Mouse (Mus musculus) heart, embryonic 16.5 days (tissue): ENCODE measurements around the gene Tbxas1. TPM values are rescaled to one million over a fixed set of nuclear protein-coding genes. Genes with fewer than 3 reads are reported as not detected.

Experiments
- ATAC-seq: fragments of 200-750 bp; cut with Nextera tagmentation; replicated peaks from 2 replicates; pipeline ENCODE4 v1.8.0; 2017; ENCODE audit warnings: moderate number of reproducible peaks; ENCODE audit not compliant: insufficient read depth, low FRiP score; ENCODE audit errors: extremely low read depth
- H3K27ac ChIP-seq: fragments of 300-500 bp; sonication (generic); 2 replicates; pipeline ENCODE4 v1.5.1; 2014; ENCODE audit warnings: mild to moderate bottlenecking, low read length, control low read depth, moderate library complexity
- H3K27me3 ChIP-seq: fragments of 300-500 bp; sonication (generic); 2 replicates; pipeline ENCODE4 v1.6.1; 2014; ENCODE audit warnings: low read length, mixed read lengths; ENCODE audit not compliant: control insufficient read depth, insufficient read depth
- H3K36me3 ChIP-seq: fragments of 300-500 bp; sonication (generic); 2 replicates; pipeline ENCODE4 v1.6.1; 2014; ENCODE audit not compliant: control insufficient read depth, insufficient read depth
- H3K4me1 ChIP-seq: fragments of 300-500 bp; sonication (generic); 2 replicates; pipeline ENCODE4 v1.6.1; 2014; ENCODE audit warnings: low read length, mixed read lengths; ENCODE audit not compliant: control insufficient read depth, insufficient read depth
- H3K4me2 ChIP-seq: fragments of 300-500 bp; sonication (generic); 2 replicates; pipeline ENCODE4 v1.6.1; 2014; ENCODE audit warnings: low read depth, mild to moderate bottlenecking, control low read depth, low read length
- H3K4me3 ChIP-seq: fragments of 300-500 bp; sonication (generic); 2 replicates; pipeline ENCODE4 v1.5.1; 2014; ENCODE audit warnings: mild to moderate bottlenecking, control low read depth, low read length
- H3K9ac ChIP-seq: fragments of 300-500 bp; sonication (generic); 2 replicates; pipeline ENCODE4 v1.6.1; 2014; ENCODE audit warnings: low read length, control low read depth
- H3K9me3 ChIP-seq: fragments of 300-500 bp; sonication (generic); replicated peaks from 2 replicates; pipeline ENCODE4 v1.6.1; 2016; ENCODE audit warnings: low read length; ENCODE audit not compliant: control insufficient read depth
- WGBS: fragments of 180-500 bp; shearing (Covaris S2); extraction: QIAGEN DNeasy Blood & Tissue Kit; methylation state at CpG from one replicate; pipeline ENCODE4 v1.1.7; 2014; 5-methylcytosine and 5-hydroxymethylcytosine counted together
- polyA plus RNA-seq: library from polyadenylated mRNA; unstranded; fragments of >200 nt; fragmentation: Nextera tagmentation; extraction: Ambion mirVana; gene quantifications from 2 replicates; pipeline ENCODE4 v1.2.1, GENCODE M21; 2015

Gene Tbxas1
- polyA plus RNA-seq, 1 experiment from 2014 or later = 1.9 TPM

DNA sequence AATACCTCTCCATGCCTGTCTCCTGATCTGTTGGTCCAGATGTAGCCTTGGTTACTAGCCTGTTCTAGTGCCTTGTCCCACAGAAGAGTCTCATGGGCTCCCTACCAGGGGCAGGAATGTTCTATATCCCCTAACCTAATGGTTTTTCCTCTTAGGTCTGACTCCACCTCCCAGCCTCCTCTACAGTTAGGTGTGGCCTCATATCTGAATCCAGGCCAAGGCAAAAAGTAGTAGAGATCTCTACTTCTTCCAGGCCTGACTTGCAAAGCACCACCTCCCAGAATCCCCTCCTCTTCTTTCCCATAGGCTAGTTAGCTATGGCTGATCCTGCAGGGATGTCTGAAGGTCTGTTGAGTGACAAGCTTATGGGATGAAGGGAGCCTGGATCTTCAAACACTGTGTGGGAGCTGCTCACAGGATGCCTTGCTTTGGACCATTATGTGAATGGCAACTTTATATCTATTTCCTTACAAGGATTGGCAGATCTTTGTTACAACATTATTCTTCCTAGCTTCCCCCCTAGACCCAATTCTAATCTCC lies 37.0 kb downstream of the Tbxas1 start:
- Histone ChIP-seq H3K27me3 (no peaks in the 10 kb centered on the region), H3K9ac (no peak overlapping the region), H3K4me2 (no peak overlapping the region), H3K36me3 (no peaks in the 10 kb centered on the region), H3K27ac (no peak overlapping the region), H3K9me3 (no peaks in the 10 kb centered on the region), H3K4me3 (no peak overlapping the region), H3K4me1 (no peaks in the 10 kb centered on the region; the same call in 1 of the 2 replicates)
- ATAC-seq = no peak

DNA sequence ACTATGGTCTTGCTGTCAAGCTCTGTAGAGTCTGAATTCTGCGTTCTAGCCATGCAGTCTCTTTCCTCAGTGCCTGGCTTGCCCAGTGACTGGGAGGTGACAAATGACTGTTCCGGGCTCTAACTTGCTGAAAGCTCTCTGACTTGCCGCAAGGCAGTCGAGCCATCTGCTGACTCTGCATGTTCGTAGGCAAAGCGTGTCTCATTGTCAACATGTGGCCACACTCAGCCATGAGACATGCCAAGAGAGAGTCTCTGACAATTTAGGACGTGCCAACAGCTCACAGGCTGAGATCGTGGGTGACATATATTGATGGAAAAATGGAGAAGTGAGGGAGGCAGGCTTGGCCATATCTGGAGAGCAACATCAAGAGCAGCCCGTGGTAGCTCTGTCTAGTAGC lies 37.6 kb downstream of the Tbxas1 start:
- H3K4me3 ChIP-seq = no peak overlapping the region
- H3K4me1 ChIP-seq = peaks cover 4% of the 10 kb centered on the region
- WGBS = 60% methylated on average over 9 of the region's 9 CpGs
- no peak overlapping the region for H3K27ac ChIP-seq
- no peak overlapping the region for H3K9ac ChIP-seq
- H3K4me2 ChIP-seq = no peak overlapping the region
- no peaks in the 10 kb centered on the region for H3K9me3 ChIP-seq
- H3K27me3 ChIP-seq = no peaks in the 10 kb centered on the region
- no peaks in the 10 kb centered on the region for H3K36me3 ChIP-seq
- ATAC-seq = no peak

GRCm38 (mm10) chr6:38913386-38914042 lies 38.3 kb downstream of the Tbxas1 start:
- H3K4me1 ChIP-seq = peaks cover 4% of the 10 kb centered on the region
- no peak overlapping the region for H3K27ac ChIP-seq
- H3K27me3 ChIP-seq = no peaks in the 10 kb centered on the region
- no peak for ATAC-seq
- H3K36me3 ChIP-seq = no peaks in the 10 kb centered on the region
- no peak overlapping the region for H3K4me3 ChIP-seq
- no peak overlapping the region for H3K4me2 ChIP-seq
- H3K9me3 ChIP-seq = no peaks in the 10 kb centered on the region
- H3K9ac ChIP-seq = no peak overlapping the region
- 59% methylated on average over 13 of the region's 13 CpGs for WGBS

DNA sequence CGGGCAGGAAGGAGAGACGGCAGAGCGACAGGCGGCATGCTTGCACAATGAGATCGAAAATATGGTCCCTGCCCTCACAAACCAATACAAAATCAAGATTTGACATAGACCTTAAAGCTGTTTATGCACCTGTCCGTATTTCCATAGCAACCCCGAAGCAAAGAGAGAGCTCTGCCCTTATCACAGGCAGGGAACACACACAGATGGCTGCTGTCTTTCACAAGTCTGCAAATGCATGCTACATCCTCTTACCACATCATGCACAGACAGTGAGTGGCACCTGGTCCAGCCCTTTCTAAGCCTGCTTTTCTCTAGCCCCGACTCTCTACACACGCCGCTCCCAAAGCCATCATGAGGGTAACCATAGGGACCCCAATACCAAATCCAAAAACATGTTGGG lies 39.0 kb downstream of the Tbxas1 start:
- Histone ChIP-seq H3K4me1 (peaks cover 4% of the 10 kb centered on the region), H3K9me3 (no peaks in the 10 kb centered on the region), H3K36me3 (no peaks in the 10 kb centered on the region), H3K27ac (no peak overlapping the region), H3K27me3 (no peaks in the 10 kb centered on the region), H3K9ac (no peak overlapping the region), H3K4me2 (no peak overlapping the region), H3K4me3 (no peak overlapping the region)
- no peak for ATAC-seq
- WGBS = 83% methylated on average over 10 of the region's 10 CpGs

- H3K9me3 ChIP-seq = no peaks in the 10 kb centered on the region
- no peaks in the 10 kb centered on the region for H3K27me3 ChIP-seq
- H3K4me2 ChIP-seq = no peak overlapping the region
- H3K9ac ChIP-seq = no peak overlapping the region
- H3K4me3 ChIP-seq = no peak overlapping the region
- no peaks in the 10 kb centered on the region for H3K36me3 ChIP-seq
- peaks cover 4% of the 10 kb centered on the region for H3K4me1 ChIP-seq
- no peak for ATAC-seq
- 81% methylated on average over 5 of the region's 5 CpGs for WGBS
- H3K27ac ChIP-seq = no peak overlapping the region
Measured at GRCm38 (mm10) chr6:38915776-38916175, 40.6 kb downstream of the Tbxas1 start.

DNA sequence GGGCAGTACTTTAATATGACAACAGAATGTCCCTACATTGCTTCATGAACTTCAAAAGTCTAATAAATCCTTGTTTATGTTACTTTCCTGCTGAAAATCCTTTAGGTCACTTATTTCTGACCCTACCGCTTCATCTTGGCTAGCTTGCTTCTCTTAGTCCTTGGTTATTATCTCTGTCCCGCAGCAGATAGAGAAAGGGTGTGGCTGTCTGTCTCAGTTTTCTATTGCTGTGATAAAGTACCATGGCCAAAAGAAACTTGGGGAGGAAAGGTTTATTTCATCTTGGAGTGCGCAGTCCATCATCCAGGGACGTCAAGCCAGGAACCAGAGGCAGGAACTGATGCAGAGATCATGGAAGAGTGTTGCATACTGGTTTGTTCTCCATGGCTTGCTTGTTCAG lies 41.4 kb downstream of the Tbxas1 start:
- Histone ChIP-seq H3K9me3 (no peaks in the 10 kb centered on the region), H3K27me3 (no peaks in the 10 kb centered on the region), H3K27ac (no peak overlapping the region), H3K9ac (no peak overlapping the region), H3K4me2 (no peak overlapping the region), H3K4me1 (peaks cover 11% of the 10 kb centered on the region), H3K4me3 (no peak overlapping the region), H3K36me3 (no peaks in the 10 kb centered on the region)
- WGBS = 70% methylated on average over 4 of the region's 4 CpGs
- no peak for ATAC-seq

- H3K4me1 ChIP-seq = peaks cover 12% of the 10 kb centered on the region
- WGBS = 22% methylated on average over 3 of the region's 3 CpGs
- H3K4me3 ChIP-seq = no peak overlapping the region
- H3K36me3 ChIP-seq = no peaks in the 10 kb centered on the region
- H3K9ac ChIP-seq = no peak overlapping the region
- H3K9me3 ChIP-seq = no peaks in the 10 kb centered on the region
- no peak overlapping the region for H3K27ac ChIP-seq
- no peak overlapping the region for H3K4me2 ChIP-seq
- no peak for ATAC-seq
- no peaks in the 10 kb centered on the region for H3K27me3 ChIP-seq
Measured at GRCm38 (mm10) chr6:38917415-38917814, 42.2 kb downstream of the Tbxas1 start.

DNA sequence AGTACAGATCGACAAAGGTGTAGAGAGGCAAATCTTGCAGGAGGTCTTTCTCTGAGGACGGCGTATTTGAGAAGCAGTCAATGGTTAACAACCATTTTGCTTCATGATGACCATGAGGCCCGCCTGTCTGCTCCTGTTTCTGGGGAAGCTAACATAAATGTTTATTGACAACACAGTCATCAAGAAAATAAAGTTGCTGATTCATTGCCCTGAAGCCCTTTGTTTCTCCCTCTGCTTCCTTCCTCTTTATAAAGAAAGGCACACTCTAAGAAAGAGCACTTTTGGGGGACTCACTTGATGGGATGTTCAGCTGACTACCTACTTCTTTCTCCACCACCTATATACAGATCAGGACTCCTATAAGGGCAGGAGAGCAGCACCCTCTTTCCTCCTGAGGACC lies 43.5 kb downstream of the Tbxas1 start:
- no peak for ATAC-seq
- Histone ChIP-seq H3K27ac (no peak overlapping the region), H3K27me3 (no peaks in the 10 kb centered on the region), H3K9me3 (no peaks in the 10 kb centered on the region), H3K36me3 (no peaks in the 10 kb centered on the region), H3K4me1 (peaks cover 15% of the 10 kb centered on the region), H3K9ac (no peak overlapping the region), H3K4me3 (no peak overlapping the region), H3K4me2 (no peak overlapping the region)
- 91% methylated on average over 4 of the region's 4 CpGs for WGBS

DNA sequence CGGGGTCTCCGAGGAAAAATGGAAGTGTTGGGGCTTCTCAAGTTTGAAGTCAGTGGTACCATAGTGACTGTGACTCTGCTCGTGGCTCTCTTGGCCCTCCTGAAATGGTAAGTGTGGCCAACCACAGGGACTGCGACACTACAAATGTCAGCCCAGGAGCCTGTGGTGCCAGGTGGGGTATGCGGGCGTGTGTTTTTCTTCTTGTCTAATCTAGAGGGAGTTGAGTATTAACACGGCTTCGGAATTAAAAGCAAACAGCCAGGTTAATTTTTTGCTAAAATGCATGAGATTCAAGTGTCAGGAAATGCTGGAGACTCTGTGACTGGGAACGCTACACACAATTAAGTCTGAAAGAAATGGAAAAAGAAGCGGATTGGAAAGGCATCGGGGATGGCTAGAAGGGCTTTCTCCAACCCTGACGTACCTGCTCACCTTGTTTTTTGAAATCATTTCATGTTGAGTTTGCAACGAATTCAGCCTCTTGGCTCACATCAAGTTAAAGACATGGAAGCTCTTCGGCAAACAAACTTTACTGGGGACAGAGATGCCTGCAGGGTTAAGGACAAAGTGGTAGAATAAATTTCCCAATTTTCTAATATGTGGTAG lies 44.0 kb downstream of the Tbxas1 start:
- Histone ChIP-seq H3K36me3 (no peaks in the 10 kb centered on the region), H3K27ac (no peak overlapping the region), H3K4me2 (no peak overlapping the region), H3K9ac (no peak overlapping the region), H3K4me1 (peaks cover 18% of the 10 kb centered on the region), H3K27me3 (no peaks in the 10 kb centered on the region), H3K9me3 (no peaks in the 10 kb centered on the region), H3K4me3 (no peak overlapping the region)
- no peak for ATAC-seq
- 82% methylated on average over 14 of the region's 14 CpGs for WGBS
